Mouse (Mus musculus): ENCODE data around the gene Rnf123.
"Not testable (repeated sequence)": the region's sequence is repeated elsewhere in the genome, so short reads cannot be mapped to it uniquely, and the experiment has no call there.

The Rnf123 gene

GRCm38 (mm10) chr9:108035331-108036156 lies 47.6 kb downstream of the Rnf123 start:
- peak; percentile 51 to 59 for DNase-seq (ENCODE audit: low spot score in 2 of 2)

- DNase-seq (ENCODE audit: low spot score in 2 of 2), result no peak
Measured at GRCm38 (mm10) chr9:108032126-108032525, 51.0 kb downstream of the Rnf123 start.

GRCm38 (mm10) chr9:108027867-108028266 lies 55.3 kb downstream of the Rnf123 start:
- DNase-seq (ENCODE audit: low spot score in 2 of 2), result no peak

- no peak for DNase-seq (ENCODE audit: low spot score in 2 of 2)
Measured at GRCm38 (mm10) chr9:108026584-108026983, 56.6 kb downstream of the Rnf123 start.

- DNase-seq (ENCODE audit: low spot score in 2 of 2), result no peak
Measured at GRCm38 (mm10) chr9:108023216-108023615, 59.9 kb downstream of the Rnf123 start.

DNA sequence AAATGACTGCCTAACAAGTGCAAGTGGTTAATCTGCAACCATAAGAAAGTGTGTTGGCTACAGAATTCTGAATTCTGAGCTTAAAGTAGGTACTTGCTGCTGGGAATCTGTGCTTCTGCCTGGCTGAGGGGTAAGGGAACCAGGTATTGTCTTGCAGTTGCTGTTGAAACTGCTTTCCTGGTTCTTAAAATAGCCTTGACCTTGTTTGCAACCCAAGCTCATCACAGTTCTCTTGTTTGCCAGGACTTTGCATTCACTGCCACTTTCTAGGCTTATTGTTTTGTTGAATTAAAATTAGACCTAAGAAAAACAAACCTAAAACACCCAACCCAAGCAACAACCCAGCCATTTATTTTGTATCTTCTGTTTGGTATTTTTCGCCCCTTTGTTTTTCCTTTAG lies 62.4 kb downstream of the Rnf123 start:
- no peak for DNase-seq (ENCODE audit: low spot score in 2 of 2)

- DNase-seq (ENCODE audit: low spot score in 2 of 2), result no peak
Measured at GRCm38 (mm10) chr9:108017127-108017526, 66.0 kb downstream of the Rnf123 start.

- not testable (repeated sequence) for DNase-seq (ENCODE audit: low spot score in 2 of 2)
Measured at GRCm38 (mm10) chr9:108013577-108013976, 69.6 kb downstream of the Rnf123 start.

DNA sequence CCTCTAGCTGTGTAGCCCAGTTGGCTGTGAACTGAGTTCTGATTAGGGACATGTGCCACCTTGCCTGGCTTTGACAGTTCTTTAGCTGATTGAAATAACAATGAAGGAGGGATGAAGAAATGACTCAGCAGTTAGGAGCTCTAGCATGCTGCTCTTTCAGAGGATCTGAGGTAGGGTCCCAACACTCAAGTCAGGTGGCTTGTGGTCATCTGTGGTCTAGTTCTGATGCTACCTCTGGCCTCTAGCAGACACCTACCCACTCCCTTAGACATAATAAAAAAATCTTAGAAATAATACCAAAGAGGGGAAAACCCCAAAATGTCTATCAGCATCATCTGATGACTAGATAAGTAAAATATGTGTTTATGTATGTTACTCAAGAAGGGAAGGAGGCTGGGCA lies 72.8 kb downstream of the Rnf123 start:
- peak; percentile 24 to 49 for DNase-seq (ENCODE audit: low spot score in 2 of 2)

GRCm38 (mm10) chr9:108008041-108008440 lies 75.1 kb downstream of the Rnf123 start:
- no peak for DNase-seq (ENCODE audit: low spot score in 2 of 2)

GRCm38 (mm10) chr9:108003531-108003890 lies 79.6 kb downstream of the Rnf123 start:
- peak; percentile 30 to 46 for DNase-seq (ENCODE audit: low spot score in 2 of 2)

GRCm38 (mm10) chr9:108002778-108003530 lies 80.2 kb downstream of the Rnf123 start:
- DNase-seq (ENCODE audit: low spot score in 2 of 2), result no peak

- peak; percentile 100 for DNase-seq (ENCODE audit: low spot score in 2 of 2)
Measured at GRCm38 (mm10) chr9:108001922-108002770, 81.0 kb downstream of the Rnf123 start, which contains the start of gene Ip6k1. Gene Ip6k1, plus strand, starts transcription at chr9:108002501.
